Mouse (Mus musculus): Measurements from ENCODE around the gene Dcst2.

- no peak for TF ChIP-seq GATA1 (IDR thresholded peaks at IDR 0.05; ENCODE audit: borderline replicate concordance, low read length)
- TF ChIP-seq FLI1 (IDR thresholded peaks at IDR 0.05; ENCODE audit: low read length): no peak
Observed at GRCm38 (mm10) chr3:89420421-89420820, 58.6 kb downstream of the Dcst2 start.

Measured in megakaryocyte, embryonic 14.5 days (primary cell).